Mouse (Mus musculus) liver, postnatal 0 days (tissue): ENCODE measurements around the gene Gm4340. TPM values are rescaled to one million over a fixed set of nuclear protein-coding genes. Genes with fewer than 3 reads are reported as not detected.
"Not testable (repeated sequence)": the region's sequence is repeated elsewhere in the genome, so short reads cannot be mapped to it uniquely, and the experiment has no call there.

ENCODE experiments used
- ATAC-seq: fragments of 200-750 bp; cut with Nextera tagmentation; 2 replicates; pipeline ENCODE4 v1.8.0; 2017; ENCODE audit warnings: mild to moderate bottlenecking, moderate library complexity
- DNase-seq: peaks from one replicate; pipeline ENCODE4 v3.0.0-alpha.2; 2016
- H3K27ac ChIP-seq: fragments of 300-500 bp; sonication (generic); 2 replicates; pipeline ENCODE4 v1.5.1; 2014; ENCODE audit warnings: antibody characterized with exemption, moderate library complexity, mild to moderate bottlenecking, low read depth
- H3K27me3 ChIP-seq: fragments of 300-500 bp; sonication (generic); 2 replicates; pipeline ENCODE4 v1.6.1; 2014; ENCODE audit warnings: low read length, control low read depth, mixed read lengths; ENCODE audit not compliant: insufficient read depth
- H3K36me3 ChIP-seq: fragments of 300-500 bp; sonication (generic); replicated peaks from 2 replicates; pipeline ENCODE4 v1.6.1; 2014; ENCODE audit warnings: mild to moderate bottlenecking, control low read depth, low read length, moderate library complexity, mixed read lengths; ENCODE audit not compliant: insufficient read depth
- H3K4me1 ChIP-seq: fragments of 300-500 bp; sonication (generic); 2 replicates; pipeline ENCODE4 v1.6.1; 2014; ENCODE audit warnings: antibody characterized with exemption, mild to moderate bottlenecking, control low read depth; ENCODE audit not compliant: insufficient read depth
- H3K4me2 ChIP-seq: fragments of 300-500 bp; sonication (generic); 2 replicates; pipeline ENCODE4 v1.6.1; 2014; ENCODE audit warnings: low read depth, mild to moderate bottlenecking, low read length, moderate library complexity, mixed read lengths
- H3K4me3 ChIP-seq: fragments of 300-500 bp; sonication (generic); 2 replicates; pipeline ENCODE4 v1.5.1; 2014; ENCODE audit warnings: low read depth, low read length
- H3K9ac ChIP-seq: fragments of 300-500 bp; sonication (generic); replicated peaks from 2 replicates; pipeline ENCODE4 v1.6.1; 2014; ENCODE audit warnings: mild to moderate bottlenecking, moderate library complexity
- H3K9me3 ChIP-seq: fragments of 300-500 bp; sonication (generic); 2 replicates; pipeline ENCODE4 v1.6.1; 2016; ENCODE audit warnings: mild to moderate bottlenecking, control low read depth, low read length, mixed read lengths
- CTCF ChIP-seq: sonication (generic); IDR thresholded peaks from 2 replicates; pipeline ENCODE4 v1.5.1; 2016; ENCODE audit warnings: antibody characterized with exemption, low read depth
- EP300 ChIP-seq: IDR thresholded peaks from 2 replicates; pipeline ENCODE4 v1.6.1; 2016; ENCODE audit warnings: antibody characterized with exemption, low read depth, mild to moderate bottlenecking
- WGBS: fragments of 180-500 bp; shearing (Covaris S2); extraction: QIAGEN DNeasy Blood & Tissue Kit; methylation state at CpG from one replicate; pipeline ENCODE4 v1.1.7; 2014; ENCODE audit not compliant: insufficient replicate concordance; 5-methylcytosine and 5-hydroxymethylcytosine counted together
- polyA plus RNA-seq: library from polyadenylated mRNA; unstranded; fragments of >200 nt; fragmentation: Nextera tagmentation; extraction: Ambion mirVana; gene quantifications from 2 replicates; pipeline ENCODE4 v1.2.1, GENCODE M21; 2015

Gm4340 gene
- not detected in 2 replicates for polyA plus RNA-seq

DNA sequence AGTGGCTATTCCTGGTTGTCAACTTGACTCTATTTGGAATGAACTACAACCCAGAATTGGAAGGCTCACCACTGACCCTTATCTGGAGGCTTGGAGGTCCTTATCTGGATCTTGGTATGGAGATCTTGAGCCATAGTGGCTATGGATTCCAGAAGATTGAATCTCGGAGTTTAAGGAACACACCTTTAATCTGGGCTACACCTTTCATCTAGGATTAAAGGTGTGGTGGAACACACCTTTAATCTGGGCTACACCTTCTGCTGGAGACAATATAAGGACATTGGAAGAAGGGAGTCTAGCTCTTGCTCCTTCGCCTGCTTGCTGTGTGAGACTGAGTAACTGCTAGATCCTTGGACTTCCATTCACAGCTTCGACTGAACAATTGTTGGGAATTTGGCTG, at the start of gene Gm4340:
Gm4340 (plus strand) TSS at position 301 of the 400 bp plus-strand sequence.
- not testable (repeated sequence) for H3K4me1 ChIP-seq, H3K4me2 ChIP-seq, H3K27ac ChIP-seq, H3K9ac ChIP-seq, H3K27me3 ChIP-seq, H3K4me3 ChIP-seq, H3K9me3 ChIP-seq, H3K36me3 ChIP-seq, ATAC-seq, DNase-seq
- WGBS, result no CpG with 5 or more reads among the region's 3 CpGs

DNA sequence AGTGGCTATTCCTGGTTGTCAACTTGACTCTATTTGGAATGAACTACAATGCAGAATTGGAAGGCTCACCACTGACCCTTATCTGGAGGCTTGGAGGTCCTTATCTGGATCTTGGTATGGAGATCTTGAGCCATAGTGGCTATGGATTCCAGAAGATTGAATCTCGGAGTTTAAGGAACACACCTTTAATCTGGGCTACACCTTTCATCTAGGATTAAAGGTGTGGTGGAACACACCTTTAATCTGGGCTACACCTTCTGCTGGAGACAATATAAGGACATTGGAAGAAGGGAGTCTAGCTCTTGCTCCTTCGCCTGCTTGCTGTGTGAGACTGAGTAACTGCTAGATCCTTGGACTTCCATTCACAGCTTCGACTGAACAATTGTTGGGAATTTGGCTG, 42.6 kb upstream of the Gm4340 start, which contains the start of gene Gm6763:
Gm6763 (plus strand) TSS at position 301 of the 400 bp plus-strand sequence.
- not testable (repeated sequence) for H3K36me3 ChIP-seq, DNase-seq, ATAC-seq, H3K9me3 ChIP-seq, H3K27ac ChIP-seq, H3K27me3 ChIP-seq, H3K4me1 ChIP-seq, H3K4me3 ChIP-seq, H3K9ac ChIP-seq, H3K4me2 ChIP-seq
- no CpG with 5 or more reads among the region's 3 CpGs for WGBS

DNA sequence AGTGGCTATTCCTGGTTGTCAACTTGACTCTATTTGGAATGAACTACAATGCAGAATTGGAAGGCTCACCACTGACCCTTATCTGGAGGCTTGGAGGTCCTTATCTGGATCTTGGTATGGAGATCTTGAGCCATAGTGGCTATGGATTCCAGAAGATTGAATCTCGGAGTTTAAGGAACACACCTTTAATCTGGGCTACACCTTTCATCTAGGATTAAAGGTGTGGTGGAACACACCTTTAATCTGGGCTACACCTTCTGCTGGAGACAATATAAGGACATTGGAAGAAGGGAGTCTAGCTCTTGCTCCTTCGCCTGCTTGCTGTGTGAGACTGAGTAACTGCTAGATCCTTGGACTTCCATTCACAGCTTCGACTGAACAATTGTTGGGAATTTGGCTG, 34.1 kb upstream of the Gm4340 start, which contains the start of gene Gm8764:
Gm8764 (plus strand) TSS at position 301 of the 400 bp plus-strand sequence.
- DNase-seq, result not testable (repeated sequence)

DNA sequence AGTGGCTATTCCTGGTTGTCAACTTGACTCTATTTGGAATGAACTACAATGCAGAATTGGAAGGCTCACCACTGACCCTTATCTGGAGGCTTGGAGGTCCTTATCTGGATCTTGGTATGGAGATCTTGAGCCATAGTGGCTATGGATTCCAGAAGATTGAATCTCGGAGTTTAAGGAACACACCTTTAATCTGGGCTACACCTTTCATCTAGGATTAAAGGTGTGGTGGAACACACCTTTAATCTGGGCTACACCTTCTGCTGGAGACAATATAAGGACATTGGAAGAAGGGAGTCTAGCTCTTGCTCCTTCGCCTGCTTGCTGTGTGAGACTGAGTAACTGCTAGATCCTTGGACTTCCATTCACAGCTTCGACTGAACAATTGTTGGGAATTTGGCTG, 25.6 kb upstream of the Gm4340 start, which contains the start of gene Gm21304:
Gm21304 (plus strand) TSS at position 301 of the 400 bp plus-strand sequence.
- ATAC-seq, DNase-seq, H3K9ac ChIP-seq, H3K9me3 ChIP-seq, H3K27me3 ChIP-seq, H3K4me3 ChIP-seq, H3K36me3 ChIP-seq, H3K4me1 ChIP-seq, H3K4me2 ChIP-seq, H3K27ac ChIP-seq: not testable (repeated sequence)
- no CpG with 5 or more reads among the region's 3 CpGs for WGBS

More for the DNA sequence above, 34.1 kb upstream of the Gm4340 start, which contains the start of gene Gm8764:
- H3K4me3 ChIP-seq, H3K27me3 ChIP-seq, H3K4me2 ChIP-seq, H3K27ac ChIP-seq, H3K9ac ChIP-seq, H3K4me1 ChIP-seq, H3K36me3 ChIP-seq, H3K9me3 ChIP-seq, ATAC-seq: not testable (repeated sequence)
- no CpG with 5 or more reads among the region's 3 CpGs for WGBS

DNA sequence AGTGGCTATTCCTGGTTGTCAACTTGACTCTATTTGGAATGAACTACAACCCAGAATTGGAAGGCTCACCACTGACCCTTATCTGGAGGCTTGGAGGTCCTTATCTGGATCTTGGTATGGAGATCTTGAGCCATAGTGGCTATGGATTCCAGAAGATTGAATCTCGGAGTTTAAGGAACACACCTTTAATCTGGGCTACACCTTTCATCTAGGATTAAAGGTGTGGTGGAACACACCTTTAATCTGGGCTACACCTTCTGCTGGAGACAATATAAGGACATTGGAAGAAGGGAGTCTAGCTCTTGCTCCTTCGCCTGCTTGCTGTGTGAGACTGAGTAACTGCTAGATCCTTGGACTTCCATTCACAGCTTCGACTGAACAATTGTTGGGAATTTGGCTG, 17.1 kb upstream of the Gm4340 start, which contains the start of gene Gm21312:
Gm21312 (plus strand) TSS at position 301 of the 400 bp plus-strand sequence.
- no CpG with 5 or more reads among the region's 3 CpGs for WGBS
- H3K27me3 ChIP-seq, ATAC-seq: not testable (repeated sequence)

DNA sequence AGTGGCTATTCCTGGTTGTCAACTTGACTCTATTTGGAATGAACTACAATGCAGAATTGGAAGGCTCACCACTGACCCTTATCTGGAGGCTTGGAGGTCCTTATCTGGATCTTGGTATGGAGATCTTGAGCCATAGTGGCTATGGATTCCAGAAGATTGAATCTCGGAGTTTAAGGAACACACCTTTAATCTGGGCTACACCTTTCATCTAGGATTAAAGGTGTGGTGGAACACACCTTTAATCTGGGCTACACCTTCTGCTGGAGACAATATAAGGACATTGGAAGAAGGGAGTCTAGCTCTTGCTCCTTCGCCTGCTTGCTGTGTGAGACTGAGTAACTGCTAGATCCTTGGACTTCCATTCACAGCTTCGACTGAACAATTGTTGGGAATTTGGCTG, 8.6 kb upstream of the Gm4340 start, which contains the start of gene Gm20765:
Gm20765 (plus strand) TSS at position 301 of the 400 bp plus-strand sequence.
- WGBS, result no CpG with 5 or more reads among the region's 3 CpGs

More for the DNA sequence above, 17.1 kb upstream of the Gm4340 start, which contains the start of gene Gm21312:
- H3K4me1 ChIP-seq, H3K4me2 ChIP-seq, H3K36me3 ChIP-seq, H3K27ac ChIP-seq, H3K4me3 ChIP-seq, H3K9me3 ChIP-seq, DNase-seq, H3K9ac ChIP-seq: not testable (repeated sequence)

DNA sequence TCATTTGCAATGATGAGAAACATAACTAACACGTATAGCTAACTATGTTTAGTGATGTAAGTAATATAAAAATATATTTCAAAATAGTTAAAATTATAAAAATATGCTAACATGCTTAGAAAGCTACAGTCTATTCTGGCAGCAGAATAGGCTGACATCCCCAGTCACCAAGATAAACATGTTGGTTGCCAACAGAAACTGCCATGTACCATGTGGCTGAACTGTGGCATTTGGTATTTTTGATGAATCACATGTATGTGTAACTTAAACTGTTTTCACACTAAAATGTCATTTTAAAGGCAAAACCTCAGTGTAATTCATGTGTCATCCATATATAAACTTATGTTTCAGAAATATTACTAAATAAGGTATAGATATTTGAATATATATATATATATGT, 15.8 kb downstream of the Gm4340 start:
- TF ChIP-seq EP300, result no peak
- TF ChIP-seq CTCF, result no peak
- ATAC-seq (no peak), DNase-seq (no peak)
- no peak overlapping the region for H3K4me2 ChIP-seq
- no peaks in the 10 kb centered on the region for H3K4me1 ChIP-seq
- H3K27ac ChIP-seq, result no peak overlapping the region
- WGBS, result 64% methylated on average over 1 of the region's 1 CpGs
- no peak overlapping the region for H3K9ac ChIP-seq
- H3K9me3 ChIP-seq, result no peaks in the 10 kb centered on the region
- no peak overlapping the region for H3K4me3 ChIP-seq
- H3K27me3 ChIP-seq, result no peaks in the 10 kb centered on the region
- H3K36me3 ChIP-seq, result no peaks in the 10 kb centered on the region

More for the DNA sequence above, 8.6 kb upstream of the Gm4340 start, which contains the start of gene Gm20765:
- H3K27me3 ChIP-seq, H3K36me3 ChIP-seq, H3K27ac ChIP-seq, DNase-seq, H3K9ac ChIP-seq, H3K4me1 ChIP-seq, ATAC-seq, H3K9me3 ChIP-seq, H3K4me2 ChIP-seq, H3K4me3 ChIP-seq: not testable (repeated sequence)
